Comparison of ENCODE assay signal across 16 mouse cellular contexts in genomic region chr1:94052373-94052772, GRCm38 (mm10). TPM values are rescaled to one million over a fixed set of nuclear protein-coding genes. Genes with fewer than 3 reads are reported as not detected.
DNase-seq lines count a peak whose midpoint lies in the region; ATAC-seq and TF ChIP-seq lines count a peak whose summit lies in the region.
"Had no signal": no experiment of that assay in that cellular context is flagged by ENCODE, and none has a peak within 500 bp of the region (broad histone marks: within the 10 kb centered on the region; RNA-seq: fewer than 3 reads in every experiment).

Gene Pdcd1, minus strand, starts transcription at chr1:94052553.

- no peak within 1 kb of the TSS for H3K4me2 ChIP-seq in limb, embryonic 12.5 days
- H3K4me2 ChIP-seq in limb, embryonic 14.5 days (replicated peaks; ENCODE audit: low read depth, low read length, severe bottlenecking) = 0 out of 2 replicates have a peak within 1 kb of the TSS, but pooled peaks have one; percentile 3
- H3K4me2 ChIP-seq: lung, embryonic 14.5 days; midbrain, embryonic 15.5 days had no signal

- no peaks in the 10 kb centered on the region for H3K36me3 ChIP-seq in limb, embryonic 12.5 days
- no peaks in the 10 kb centered on the region for H3K36me3 ChIP-seq in limb, embryonic 10.5 days
- H3K36me3 ChIP-seq in limb, embryonic 14.5 days (ENCODE audit: control insufficient read depth, insufficient read depth, low read length) = no peaks in the 10 kb centered on the region
- H3K36me3 ChIP-seq: midbrain, embryonic 15.5 days had no signal

- no peak for TF ChIP-seq CTCF in cerebellum, adult 2 months (IDR thresholded peaks at IDR 0.05; ENCODE audit: borderline replicate concordance, insufficient read depth, low read depth, low read length)

- H3K9me3 ChIP-seq in limb, embryonic 12.5 days = no peaks in the 10 kb centered on the region
- H3K9me3 ChIP-seq in limb, embryonic 10.5 days (replicated peaks) = no peaks in the 10 kb centered on the region
- no peaks in the 10 kb centered on the region for H3K9me3 ChIP-seq in limb, embryonic 14.5 days (ENCODE audit: control insufficient read depth, low read length)
- H3K9me3 ChIP-seq: midbrain, embryonic 15.5 days had no signal

- no peaks in the 10 kb centered on the region for H3K27me3 ChIP-seq in cerebellum, adult 2 months (ENCODE audit: control insufficient read depth, insufficient read depth, low read length)
- no peaks in the 10 kb centered on the region for H3K27me3 ChIP-seq in limb, embryonic 12.5 days
- no peaks in the 10 kb centered on the region for H3K27me3 ChIP-seq in limb, embryonic 10.5 days (ENCODE audit: low read depth, poor library complexity, severe bottlenecking)
- H3K27me3 ChIP-seq in limb, embryonic 14.5 days (ENCODE audit: control insufficient read depth, insufficient read depth, low read length) = no peaks in the 10 kb centered on the region
- H3K27me3 ChIP-seq: midbrain, embryonic 15.5 days had no signal

- peaks cover 15% of the 10 kb centered on the region for H3K4me1 ChIP-seq in cerebellum, adult 2 months (ENCODE audit: control insufficient read depth, insufficient read depth, low read length)
- H3K4me1 ChIP-seq in limb, embryonic 12.5 days (replicated peaks) = peaks cover 8% of the 10 kb centered on the region; the same call in 1 of the 2 replicates
- peaks cover 7% of the 10 kb centered on the region; the same call in 1 of the 2 replicates for H3K4me1 ChIP-seq in limb, embryonic 10.5 days
- H3K4me1 ChIP-seq in limb, embryonic 14.5 days (ENCODE audit: control insufficient read depth, insufficient read depth, low read length) = peaks cover 10% of the 10 kb centered on the region; the same call in 1 of the 2 replicates
- H3K4me1 ChIP-seq: midbrain, embryonic 15.5 days had no signal

- no peak for ATAC-seq in limb, embryonic 12.5 days (ENCODE audit: insufficient number of reproducible peaks, insufficient read depth, low FRiP score, low TSS enrichment, low read depth)
- no peak for ATAC-seq in limb, embryonic 14.5 days (ENCODE audit: low FRiP score, low read depth)
- ATAC-seq: midbrain, embryonic 15.5 days had no signal

- no peak for DNase-seq in cerebellum, adult 2 months
- DNase-seq in cerebellum, postnatal 14 days = no peak
- DNase-seq in limb, embryonic 10.5 days (ENCODE audit: low spot score) = no peak
- no peak for DNase-seq in limb, embryonic 14.5 days (ENCODE audit: low spot score)
- DNase-seq in thymus, postnatal 36 days = peak; percentile 50 to 66
- no peak for DNase-seq in c-Kit-positive CD71-positive TER-119-positive erythroid progenitor cells, embryonic 14.5 days (ENCODE audit: low spot score)
- DNase-seq in right cerebral cortex, adult 18-20 months = no peak
- DNase-seq: cerebellum, adult 18-20 months; heart, postnatal 36 days; kidney, postnatal 14 days; layer of hippocampus, postnatal 36 days; liver; lung, embryonic 14.5 days had no signal

- H3K27ac ChIP-seq in cerebellum, adult 2 months (ENCODE audit: insufficient read depth, low read length) = 0 out of 2 replicates have a peak within 1 kb of the TSS, but pooled peaks have one; percentile 18
- peak within 1 kb of the TSS; percentile 72; the same call in 1 of the 2 replicates for H3K27ac ChIP-seq in limb, embryonic 12.5 days
- H3K27ac ChIP-seq in limb, embryonic 10.5 days = no peak within 1 kb of the TSS
- H3K27ac ChIP-seq in limb, embryonic 14.5 days (replicated peaks; ENCODE audit: low read depth, low read length) = peak within 1 kb of the TSS; percentile 56
- H3K27ac ChIP-seq: midbrain, embryonic 15.5 days had no signal

- no peak within 1 kb of the TSS for H3K4me3 ChIP-seq in cerebellum, adult 2 months (replicated peaks; ENCODE audit: insufficient read depth, low read depth, low read length)
- H3K4me3 ChIP-seq in limb, embryonic 12.5 days (replicated peaks) = no peak within 1 kb of the TSS
- no peak within 1 kb of the TSS for H3K4me3 ChIP-seq in limb, embryonic 10.5 days
- H3K4me3 ChIP-seq in limb, embryonic 14.5 days (replicated peaks; ENCODE audit: low read length) = no peak within 1 kb of the TSS
- H3K4me3 ChIP-seq: midbrain, embryonic 15.5 days had no signal

- 84% methylated on average over 6 of the region's 6 CpGs for WGBS in cerebellum, adult 2 months
- 43% methylated on average over 6 of the region's 6 CpGs for WGBS in limb, embryonic 12.5 days
- 43% methylated on average over 6 of the region's 6 CpGs for WGBS in limb, embryonic 10.5 days
- 45% methylated on average over 6 of the region's 6 CpGs for WGBS in limb, embryonic 14.5 days

- no peak for TF ChIP-seq POLR2A in cerebellum, adult 2 months (IDR thresholded peaks at IDR 0.05; ENCODE audit: borderline replicate concordance, insufficient read depth, low read length)
- TF ChIP-seq POLR2A in limb, embryonic 14.5 days (IDR thresholded peaks at IDR 0.05; ENCODE audit: borderline replicate concordance, extremely low read depth, insufficient read depth, insufficient read length) = no peak

- no peak within 1 kb of the TSS for H3K9ac ChIP-seq in limb, embryonic 12.5 days (replicated peaks)
- H3K9ac ChIP-seq in limb, embryonic 14.5 days (ENCODE audit: low read depth, low read length, severe bottlenecking) = no peak within 1 kb of the TSS
- H3K9ac ChIP-seq: lung, embryonic 14.5 days; midbrain, embryonic 15.5 days had no signal

RNA-seq across cellular contexts. Expression of gene Pdcd1, which starts in this region (rescaled TPM):
- polyA plus RNA-seq in cerebellum, adult 2 months (2012; rRNA removed) = 0.07 TPM in 1 of 2 replicates, not detected in the other
- polyA plus RNA-seq in limb, embryonic 12.5 days (2016; fragmentation: Nextera tagmentation; extraction: Ambion mirVana) = not detected in 2 replicates
- polyA plus RNA-seq in limb, embryonic 10.5 days (2016; fragmentation: Nextera tagmentation; extraction: Ambion mirVana) = not detected in 2 replicates
- polyA plus RNA-seq in limb, embryonic 14.5 days (2012; rRNA removed) = 0.09 and 0.31 TPM in 2 replicates
- polyA plus RNA-seq in limb, embryonic 14.5 days (2014; fragmentation: Nextera tagmentation; extraction: Ambion mirVana) = 0.50 TPM in 1 of 2 replicates, not detected in the other
- polyA plus RNA-seq: midbrain, embryonic 15.5 days; neural tube, embryonic 14.5 days had no signal

Comparison
In these comparisons a context has a peak if more than half of its experiments do, and no peak if none do; other contexts are left out.
1. DNase-seq: peak in thymus, postnatal 36 days (2 of 2); none in cerebellum, adult 2 months (0 of 2), cerebellum, postnatal 14 days (0 of 2), limb, embryonic 10.5 days (single experiment), limb, embryonic 14.5 days (single experiment), c-Kit-positive CD71-positive TER-119-positive erythroid progenitor cells, embryonic 14.5 days (single experiment) and right cerebral cortex, adult 18-20 months (single experiment).